Mouse (Mus musculus) ES-Bruce4 (cell line): ENCODE data around the gene Gm42957.

Source experiments
- CTCF ChIP-seq: IDR thresholded peaks from one replicate; pipeline ENCODE4 v1.8.1; 2011; ENCODE audit warnings: low read depth, low read length
- EP300 ChIP-seq: IDR thresholded peaks from 2 replicates; pipeline ENCODE4 v1.6.1; 2011; ENCODE audit warnings: low read depth, low read length; ENCODE audit not compliant: insufficient read depth
- POLR2A ChIP-seq: IDR thresholded peaks from one replicate; pipeline ENCODE4 v1.8.1; 2011; ENCODE audit warnings: low read length; ENCODE audit not compliant: insufficient read depth

DNA sequence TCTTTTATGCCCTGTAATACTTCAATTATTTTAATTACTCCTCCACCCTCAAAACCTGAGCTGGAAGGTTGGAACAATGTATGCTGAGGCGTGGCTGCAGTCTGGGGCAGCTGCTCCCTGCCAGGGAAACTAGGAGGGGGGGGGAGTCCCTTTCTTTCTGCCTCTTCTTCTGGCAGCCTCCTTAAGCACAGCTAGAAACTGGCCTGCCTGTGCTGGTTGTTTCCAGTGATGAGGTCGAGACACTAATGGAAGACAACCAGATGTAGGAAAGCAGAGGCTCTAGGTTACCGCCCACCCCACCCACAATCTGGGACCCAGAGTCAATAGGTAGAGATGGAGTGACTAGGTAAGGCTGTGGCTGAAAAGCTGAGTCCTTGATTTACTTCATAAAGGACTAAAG, 40.4 kb downstream of the Gm42957 start:
- TF ChIP-seq POLR2A, result peak; percentile 3
- TF ChIP-seq CTCF, result no peak
- peak; percentile 97 for TF ChIP-seq EP300
